Mouse (Mus musculus) ES-E14 (cell line): ENCODE results near the gene Wdr24.

Experiments
- CHD2 ChIP-seq: IDR thresholded peaks from 2 replicates; pipeline ENCODE4 v1.6.1; 2014; ENCODE audit warnings: mild to moderate bottlenecking, low read depth, low read length, inconsistent platforms
- HCFC1 ChIP-seq: IDR thresholded peaks from 2 replicates; pipeline ENCODE4 v1.6.1; 2012; ENCODE audit warnings: low read length, inconsistent platforms, borderline replicate concordance; ENCODE audit not compliant: insufficient read depth
- MAFK ChIP-seq: IDR thresholded peaks from 2 replicates; pipeline ENCODE4 v1.6.1; 2014; ENCODE audit warnings: mild to moderate bottlenecking, low read depth, low read length, inconsistent platforms; ENCODE audit not compliant: insufficient read depth
- ZC3H11A ChIP-seq: IDR thresholded peaks from 2 replicates; pipeline ENCODE4 v1.6.1; 2012; ENCODE audit warnings: low read depth, mild to moderate bottlenecking, inconsistent platforms, low read length, borderline replicate concordance
- ZNF384 ChIP-seq: IDR thresholded peaks from 2 replicates; pipeline ENCODE4 v1.6.1; 2012; ENCODE audit warnings: low read depth, low read length, inconsistent platforms

GRCm38 (mm10) chr17:25841117-25841880 lies 17.9 kb downstream of the Wdr24 start, which contains the start of gene Gm20683:
- TF ChIP-seq CHD2: no peak
- TF ChIP-seq MAFK: no peak
- TF ChIP-seq HCFC1: no peak
- TF ChIP-seq ZNF384: no peak
- no peak for TF ChIP-seq ZC3H11A
